Mouse (Mus musculus): ENCODE data around the gene Gm4131.

- TF ChIP-seq POLR2A (IDR thresholded peaks at IDR 0.05; ENCODE audit: control insufficient read depth, extremely low read depth, insufficient read depth, low read length, poor library complexity) (no peak), CTCF (IDR thresholded peaks at IDR 0.05; ENCODE audit: borderline replicate concordance, control insufficient read depth, extremely low read depth, insufficient read depth, low read length, poor library complexity) (no peak)
Observed at GRCm38 (mm10) chr14:62561875-62562748, 4.6 kb downstream of the Gm4131 start.
